Mouse (Mus musculus) megakaryocyte, adult 5-6 weeks (primary cell): ENCODE results near the gene Nid1. TPM values are rescaled to one million over a fixed set of nuclear protein-coding genes. Genes with fewer than 3 reads are reported as not detected.

ENCODE experiments used
- ATAC-seq: 2 replicates; pipeline ENCODE4 v1.8.0; 2016; ENCODE audit warnings: mild to moderate bottlenecking, inconsistent platforms; ENCODE audit not compliant: poor library complexity, severe bottlenecking
- total RNA-seq, 2 experiments: library from RNA; stranded (forward) in 1 of 2; stranded (reverse) in 1 of 2; fragments of 153-499, 151-499 nt in 1 of 2; fragments of 221-1000, 200-1000 nt in 1 of 2; gene quantifications; 2 replicates each; pipeline versions ENCODE4 v1.2.3 to v1.2.4; 2015 to 2017

The Nid1 gene
- total RNA-seq, 2 experiments from 2014 or later, result not detected

DNA sequence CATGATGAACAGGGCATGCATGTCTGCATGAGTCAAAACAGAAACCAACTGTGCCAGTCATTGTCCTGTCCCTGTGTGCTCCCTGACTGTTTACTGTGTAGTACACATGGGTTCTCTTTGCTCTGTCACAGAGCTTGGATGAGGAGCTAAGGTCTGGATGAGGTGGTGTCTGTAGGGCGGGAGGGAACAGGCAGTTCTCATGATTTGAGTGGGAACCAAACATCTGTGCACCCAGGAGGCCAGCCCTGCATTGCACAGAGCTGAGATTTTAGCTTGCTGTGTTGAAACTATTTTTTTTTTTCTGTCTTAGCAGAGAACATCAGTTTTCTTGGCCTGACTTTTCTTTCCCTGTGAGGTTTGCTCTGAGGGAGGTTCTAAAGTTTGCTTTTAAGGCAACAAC lies 50.5 kb downstream of the Nid1 start:
- no peak for ATAC-seq

DNA sequence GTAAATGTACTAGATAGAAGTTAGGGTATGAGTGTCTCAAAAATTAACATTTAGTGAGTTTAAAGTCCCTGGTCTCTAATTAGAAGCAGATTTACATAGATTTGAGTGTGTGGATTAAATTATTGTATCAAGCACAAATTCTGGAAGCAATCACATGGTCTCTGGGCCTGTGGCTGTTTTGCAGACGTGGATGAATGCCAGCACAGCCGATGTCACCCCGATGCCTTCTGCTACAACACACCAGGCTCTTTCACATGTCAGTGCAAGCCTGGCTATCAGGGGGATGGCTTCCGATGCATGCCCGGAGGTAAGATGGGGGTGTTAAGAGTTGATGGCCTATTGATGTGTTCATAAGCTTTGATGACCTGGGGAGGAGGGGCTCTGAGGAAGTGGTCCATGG lies 52.5 kb downstream of the Nid1 start:
- no peak for ATAC-seq

DNA sequence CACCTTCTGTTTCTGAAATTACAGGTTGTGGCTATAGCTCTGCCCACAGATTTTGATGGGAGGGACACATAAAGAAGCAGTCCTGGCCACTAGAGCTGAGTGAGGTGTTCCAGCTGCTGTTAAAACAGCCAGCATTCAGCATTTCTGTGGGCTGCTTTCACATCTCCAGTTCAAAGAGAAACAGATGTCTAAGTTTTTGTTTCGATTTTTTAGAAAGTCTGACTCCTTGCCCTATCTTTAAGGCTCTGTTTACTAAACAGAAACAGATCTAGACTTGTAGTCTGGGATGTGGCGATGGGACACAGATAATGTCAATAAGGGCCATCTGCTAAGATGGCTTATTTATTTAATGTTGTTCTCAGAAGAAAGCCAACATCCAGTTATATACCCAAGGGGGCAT lies 54.8 kb downstream of the Nid1 start:
- no peak for ATAC-seq

DNA sequence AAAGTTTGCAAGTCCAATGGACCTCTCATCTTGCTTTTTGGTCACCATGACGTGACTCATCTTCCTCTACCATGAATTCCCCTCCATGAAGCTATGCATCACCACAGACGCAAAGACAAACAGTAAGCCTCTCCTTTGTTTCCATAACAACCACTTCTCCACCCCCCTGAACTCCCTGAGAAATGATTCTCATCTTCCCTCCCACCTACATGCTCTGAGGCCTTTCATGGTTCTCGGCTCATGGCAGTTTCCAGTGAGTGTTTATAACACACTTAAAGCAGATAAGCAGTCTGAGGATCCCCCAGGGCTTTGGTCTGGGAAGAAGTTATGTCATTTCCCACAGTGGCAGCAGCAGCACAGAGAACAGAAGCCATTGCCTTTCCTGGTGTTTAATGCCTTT lies 56.2 kb downstream of the Nid1 start:
- no peak for ATAC-seq

DNA sequence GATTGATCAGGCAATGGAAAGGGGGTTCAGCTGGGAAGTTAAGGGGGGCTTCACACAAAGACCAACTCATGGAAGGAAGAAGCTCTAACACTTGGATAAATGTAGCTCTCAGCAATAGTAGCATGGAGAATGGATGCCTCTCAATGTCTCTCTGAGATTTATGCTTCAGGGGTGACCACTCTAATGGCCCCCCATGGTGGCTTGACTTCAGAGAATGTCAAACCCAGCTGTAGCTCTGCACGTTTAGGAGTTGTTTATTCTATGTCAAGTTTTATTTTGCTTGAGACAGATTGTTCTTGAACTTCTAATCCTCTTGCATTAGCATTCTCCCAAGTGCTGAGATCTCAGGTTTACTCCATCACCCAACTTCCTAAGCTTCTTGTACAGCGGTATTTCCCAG lies 60.7 kb downstream of the Nid1 start:
- no peak for ATAC-seq

DNA sequence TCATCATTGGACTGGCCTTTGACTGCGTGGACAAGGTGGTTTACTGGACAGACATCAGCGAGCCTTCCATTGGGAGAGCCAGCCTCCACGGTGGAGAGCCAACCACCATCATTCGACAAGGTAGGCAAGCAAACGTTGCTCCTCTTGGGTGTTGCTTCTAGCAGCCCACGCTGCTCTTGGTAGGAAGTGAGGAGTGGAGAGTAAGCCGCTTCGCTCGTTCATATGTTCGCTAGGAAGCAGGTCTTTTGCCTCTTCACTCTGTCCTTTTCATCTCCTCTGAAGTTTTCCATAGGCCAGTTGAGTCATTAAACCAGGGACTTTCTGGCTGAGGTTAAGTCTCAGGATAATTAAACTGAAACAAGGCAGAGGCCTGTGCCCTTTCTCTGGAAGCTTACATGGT lies 65.1 kb downstream of the Nid1 start:
- no peak for ATAC-seq

DNA sequence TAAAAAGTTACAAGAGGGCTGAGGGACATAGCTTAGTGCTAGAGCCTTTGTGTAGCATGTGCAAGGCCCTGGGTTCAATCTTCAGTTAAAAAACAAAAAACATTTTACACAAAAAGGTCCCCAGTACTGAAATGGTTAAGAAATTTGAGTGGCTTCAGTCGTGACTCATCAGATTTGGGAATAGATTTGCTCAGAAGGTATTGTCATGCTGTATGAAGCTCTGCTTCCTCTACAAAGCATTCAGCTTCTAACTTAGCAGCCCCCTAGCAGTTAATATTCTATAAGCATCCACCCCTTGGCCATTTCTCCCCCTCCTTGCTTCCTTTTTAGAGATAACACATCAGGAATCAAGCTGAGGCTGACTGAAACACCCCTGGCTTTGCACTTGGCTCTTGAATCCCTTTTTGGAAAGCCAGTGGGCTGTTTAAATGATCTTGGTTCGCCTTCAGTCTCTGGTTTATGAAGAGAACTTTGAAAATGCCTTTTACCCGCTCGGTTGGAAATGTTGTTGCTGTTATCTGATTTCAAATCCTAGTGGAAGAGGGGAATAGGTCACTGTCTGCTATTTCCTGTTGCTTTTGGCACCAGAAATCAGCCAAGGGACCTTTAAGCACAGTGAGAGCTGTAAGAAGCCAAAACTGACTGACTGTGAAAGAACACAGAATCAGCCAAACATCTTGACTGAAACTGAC lies 66.5 kb downstream of the Nid1 start:
- ATAC-seq, result no peak

DNA sequence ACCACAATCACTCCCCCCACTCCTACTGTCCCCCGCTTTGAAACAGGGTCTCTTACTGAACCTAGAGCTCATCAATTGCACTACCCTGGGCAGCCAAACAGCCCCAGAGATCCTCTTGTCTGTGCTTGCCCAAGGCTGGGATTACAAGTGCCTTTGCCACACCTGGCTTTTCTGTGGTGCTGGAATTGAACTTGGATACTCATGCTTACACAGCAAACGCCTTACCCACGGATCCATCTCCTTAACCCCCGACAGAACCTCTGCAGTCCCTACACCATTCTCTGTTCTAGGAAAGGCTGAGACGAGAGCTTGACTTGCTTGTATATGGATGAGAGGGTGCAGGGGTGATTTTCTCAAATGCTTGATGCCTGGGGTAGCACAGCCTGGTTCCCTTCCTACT lies 67.7 kb downstream of the Nid1 start:
- no peak for ATAC-seq

DNA sequence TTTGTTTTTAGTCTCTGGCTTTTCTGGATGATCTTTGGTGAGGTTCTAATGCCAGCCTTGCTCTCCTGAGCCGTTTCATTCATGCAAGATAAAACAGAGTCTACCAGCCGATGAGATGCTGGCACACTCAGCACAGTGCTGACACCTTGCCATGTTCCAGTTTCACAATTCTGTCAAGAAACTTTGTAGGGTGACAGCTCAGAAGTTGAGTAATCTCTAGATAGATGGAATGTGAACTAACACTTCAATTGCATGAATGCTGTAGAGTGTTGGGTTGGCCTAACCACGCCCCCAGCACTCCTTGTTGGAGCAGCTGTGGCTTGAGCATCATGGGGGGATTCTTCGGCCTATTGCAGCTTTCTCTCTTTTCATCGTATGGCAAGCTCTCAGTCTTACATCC lies 69.2 kb downstream of the Nid1 start:
- ATAC-seq, result no peak

DNA sequence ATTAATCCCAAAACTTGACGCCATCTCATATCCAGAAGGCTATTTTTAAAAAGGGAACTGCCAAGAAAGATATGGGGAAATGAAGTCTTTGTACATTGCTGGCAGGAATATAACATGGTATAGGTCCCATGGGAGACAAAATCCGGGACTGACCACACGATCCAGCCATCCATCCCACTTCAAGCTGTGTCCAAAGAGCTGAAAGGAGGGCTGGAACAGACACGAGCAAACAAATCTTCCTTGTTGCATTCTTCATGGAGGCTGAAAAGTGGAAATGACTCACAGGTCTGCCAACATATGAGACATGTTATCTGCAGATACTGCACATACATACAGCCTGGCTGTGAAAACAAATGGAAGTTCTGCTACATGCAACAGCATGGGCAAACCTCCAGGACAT lies 77.5 kb downstream of the Nid1 start:
- ATAC-seq, result no peak

DNA sequence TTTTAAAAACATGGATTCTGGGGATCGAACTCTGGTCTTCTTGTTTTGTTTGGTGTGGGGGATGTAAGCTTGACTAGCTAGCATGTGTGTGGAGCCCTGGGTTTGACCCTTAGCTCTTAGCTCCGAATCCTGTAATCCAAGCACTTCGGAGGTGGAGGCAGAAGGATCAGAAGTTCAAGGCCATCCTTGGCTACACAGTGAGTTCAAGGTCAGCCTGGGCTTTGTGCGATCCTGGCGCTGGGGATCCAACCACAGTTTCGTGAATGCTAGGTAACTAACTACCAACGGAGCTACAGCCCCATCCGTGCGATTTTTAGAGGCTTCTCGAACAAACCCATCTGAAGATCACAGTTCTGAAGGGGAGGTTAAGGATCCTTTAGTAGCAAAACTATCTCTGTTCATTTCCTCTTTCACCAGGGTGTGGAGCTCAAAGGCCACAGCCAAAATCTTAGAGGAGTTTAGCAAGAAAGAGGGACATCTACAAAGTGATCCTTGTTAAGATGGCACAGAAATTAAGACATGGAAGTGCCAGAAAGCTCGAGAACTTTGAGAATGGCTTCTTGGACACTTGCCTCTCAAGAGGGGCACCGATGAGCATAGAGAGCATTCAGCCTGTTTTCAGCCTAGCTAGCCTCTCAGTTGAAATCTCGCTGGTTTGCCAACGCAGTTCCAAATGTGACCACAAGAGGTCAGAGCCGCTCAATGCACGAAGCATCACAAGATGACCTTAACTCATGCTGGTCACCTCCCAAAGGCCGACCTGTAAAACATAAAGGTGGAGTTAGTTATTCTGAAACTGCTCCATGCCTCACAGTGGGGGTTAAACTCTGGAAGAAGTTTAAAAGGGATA lies 79.2 kb downstream of the Nid1 start:
- ATAC-seq, result peak; percentile 89

DNA sequence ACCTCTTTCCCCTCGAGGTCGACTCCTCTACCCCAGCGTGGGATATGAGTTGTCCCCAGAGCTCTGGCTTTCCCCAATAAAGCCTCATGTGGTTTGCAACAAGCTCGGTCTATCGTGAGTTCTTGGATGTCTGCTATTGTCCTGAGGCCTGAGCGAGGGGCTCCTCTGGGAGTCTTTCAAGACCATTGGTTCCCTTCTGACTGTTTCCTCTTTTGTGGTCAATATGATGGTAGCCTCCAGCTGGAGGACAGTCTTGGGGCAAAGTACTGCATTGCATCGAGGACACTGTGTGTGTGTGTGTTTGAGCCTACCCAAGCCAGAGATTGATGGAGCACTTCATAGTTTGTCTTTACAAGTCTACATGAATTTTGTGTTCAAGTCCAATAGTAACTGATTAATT lies 80.8 kb downstream of the Nid1 start:
- ATAC-seq, result peak; percentile 65

DNA sequence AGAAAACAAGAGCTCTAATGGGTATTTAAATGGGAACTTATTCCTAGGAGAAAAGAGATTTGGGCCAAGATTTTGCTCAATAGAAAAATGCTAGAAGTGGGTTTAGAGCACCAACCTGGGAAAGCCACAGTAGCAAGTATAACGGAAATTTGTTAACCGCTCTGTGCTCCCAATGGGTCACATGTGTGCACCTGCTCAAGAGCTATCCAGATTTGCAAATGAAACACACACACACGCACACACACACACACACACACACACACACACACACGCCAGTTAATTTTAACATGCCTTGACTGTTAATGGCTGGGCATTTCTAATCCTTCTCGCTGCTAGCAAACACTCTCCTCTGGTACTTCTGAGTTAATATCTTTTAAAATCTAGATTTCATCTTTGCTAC lies 83.1 kb downstream of the Nid1 start:
- ATAC-seq, result no peak

DNA sequence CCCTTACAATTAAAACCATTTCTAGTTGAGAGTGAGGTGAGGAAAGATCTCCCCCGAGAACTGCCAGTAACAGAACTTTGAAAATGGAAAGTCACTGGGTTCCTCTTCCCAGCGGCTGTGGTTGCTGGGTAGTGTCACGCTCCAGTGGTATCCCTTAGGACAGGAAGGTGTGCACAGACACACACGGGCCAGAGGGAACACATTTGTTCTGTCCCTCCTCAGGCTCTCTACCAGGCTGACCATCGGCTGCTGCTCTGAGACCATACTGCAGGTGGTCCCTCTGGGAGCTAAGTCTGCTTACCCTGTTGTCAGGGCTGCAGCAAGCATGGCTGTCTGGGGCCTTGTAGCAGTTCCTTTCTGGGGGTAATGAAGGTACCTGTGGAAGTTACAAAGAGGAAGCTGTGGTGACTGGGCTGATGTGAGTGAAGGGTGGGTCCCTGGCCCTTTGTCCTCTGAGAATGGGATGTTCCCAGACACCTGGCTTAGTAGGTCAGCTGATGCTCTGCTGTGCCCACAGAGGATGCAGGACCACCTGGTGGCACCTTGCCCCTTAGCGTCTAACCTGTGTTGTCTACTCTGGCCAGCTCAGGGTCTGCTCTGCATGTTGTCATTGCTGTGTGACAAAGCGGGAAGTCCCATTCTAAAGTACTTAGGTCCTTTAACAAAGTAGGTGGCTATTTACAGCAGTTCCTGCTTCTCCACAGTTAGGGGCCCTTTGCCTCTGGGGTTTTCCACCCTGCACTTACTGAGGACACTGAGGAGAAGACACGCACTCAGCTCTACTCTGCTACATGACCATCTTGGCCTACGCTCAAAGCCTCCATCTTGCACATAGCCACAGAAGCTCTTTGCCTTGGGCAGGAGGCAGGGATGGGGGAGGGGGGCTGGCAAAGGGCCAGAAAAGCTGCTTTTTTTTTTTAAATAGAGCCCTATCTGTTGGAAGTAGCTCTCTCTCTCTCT lies 86.6 kb downstream of the Nid1 start:
- ATAC-seq, result peak; percentile 80

DNA sequence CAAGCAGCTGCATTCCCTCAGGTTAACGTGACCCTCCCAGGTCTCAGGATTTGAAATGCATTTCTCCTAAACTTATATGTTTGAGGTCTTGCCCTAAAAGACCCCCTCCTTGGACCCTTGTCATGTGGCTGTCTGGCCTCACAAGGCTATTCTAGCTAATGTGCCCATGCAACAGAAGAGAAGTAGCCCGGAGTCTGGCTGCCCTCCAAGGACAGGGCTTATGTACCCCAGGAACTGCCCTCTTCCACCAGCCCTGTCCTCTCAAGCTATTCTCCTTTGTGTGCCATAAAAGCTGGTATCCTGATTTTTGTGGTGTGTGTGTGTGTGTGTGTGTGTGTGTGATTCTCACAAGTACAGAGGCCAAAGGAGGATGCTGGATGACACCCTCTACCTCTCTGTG lies 87.9 kb downstream of the Nid1 start:
- ATAC-seq, result no peak

DNA sequence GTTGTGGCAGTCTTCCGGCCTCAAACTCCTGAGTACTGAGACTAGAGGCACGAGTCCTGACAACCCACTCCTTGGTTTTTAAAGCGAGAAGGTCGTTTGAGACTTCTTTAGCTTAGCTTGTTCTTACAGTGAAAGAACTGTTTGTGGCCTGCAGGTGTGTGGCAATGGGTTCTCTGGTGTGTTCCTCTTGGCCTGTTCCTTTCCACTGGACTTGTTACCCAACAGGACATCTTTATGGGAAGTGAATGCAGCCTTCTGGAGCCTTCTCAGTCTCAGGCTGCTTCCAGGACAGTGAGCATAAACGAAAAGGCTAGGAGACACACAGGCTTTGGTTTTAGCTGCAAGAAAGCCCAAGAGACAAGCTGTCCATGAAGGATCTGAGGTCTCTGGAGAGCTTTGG lies 88.5 kb downstream of the Nid1 start:
- ATAC-seq, result peak; percentile 57

DNA sequence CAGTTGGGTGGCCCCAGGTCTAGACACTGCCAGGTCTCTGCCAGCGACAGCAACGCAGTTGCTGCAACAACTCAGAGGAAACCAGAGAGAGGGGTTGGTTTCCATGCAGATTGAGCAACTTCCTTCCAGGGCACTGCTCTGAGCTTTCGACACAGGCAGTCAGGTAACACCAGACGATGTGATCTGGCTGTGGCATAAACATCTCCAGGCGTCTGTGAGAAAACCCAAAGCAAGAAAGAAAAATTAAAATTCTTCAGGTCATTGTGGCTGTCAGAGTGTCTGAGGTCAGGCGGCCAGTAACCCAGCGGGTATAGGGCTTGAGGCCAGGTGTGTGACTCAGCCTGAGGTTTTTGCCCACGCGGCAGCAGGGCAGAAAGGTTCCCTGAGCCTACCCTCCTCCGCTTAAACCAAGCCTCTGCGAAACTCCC lies 91.8 kb downstream of the Nid1 start:
- ATAC-seq, result peak; percentile 86

DNA sequence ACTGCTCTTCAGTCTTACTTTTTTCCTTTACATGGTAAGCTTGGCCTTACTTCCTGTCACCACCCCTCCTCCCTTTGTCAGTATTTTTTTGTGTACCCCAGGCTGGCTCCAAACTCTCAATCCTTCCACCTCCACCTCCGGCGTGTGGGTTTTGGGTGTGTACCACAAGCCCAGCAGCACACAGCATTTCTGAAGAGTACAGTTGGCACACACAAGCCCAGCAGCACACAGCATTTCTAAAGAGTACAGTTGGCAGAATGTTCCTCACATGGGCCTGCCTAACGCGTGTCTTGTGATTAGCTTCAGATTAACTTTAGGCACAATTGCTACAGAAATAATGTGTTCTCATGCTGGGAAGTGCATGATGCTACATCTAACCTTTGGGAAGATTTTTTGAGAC lies 93.6 kb downstream of the Nid1 start:
- ATAC-seq, result no peak

DNA sequence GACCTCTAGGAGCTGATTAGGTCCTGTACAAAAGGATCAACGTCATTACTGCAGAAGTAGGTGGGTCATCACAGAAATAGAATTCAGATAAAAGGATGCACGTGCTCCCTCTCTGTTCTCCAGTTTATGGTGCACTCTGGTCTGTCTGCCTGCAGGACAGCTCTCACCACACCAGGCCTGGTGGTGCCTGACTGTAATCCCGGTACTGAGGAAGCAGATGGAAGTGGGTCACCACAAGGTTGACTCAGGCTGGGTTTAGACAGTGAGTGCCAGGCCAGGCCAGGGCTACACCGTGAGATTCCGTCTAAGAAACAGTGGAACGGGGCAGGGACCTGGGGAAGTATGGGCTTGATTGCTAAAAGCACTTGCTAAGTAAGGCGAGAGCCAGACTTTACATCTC lies 94.6 kb downstream of the Nid1 start:
- ATAC-seq, result no peak

DNA sequence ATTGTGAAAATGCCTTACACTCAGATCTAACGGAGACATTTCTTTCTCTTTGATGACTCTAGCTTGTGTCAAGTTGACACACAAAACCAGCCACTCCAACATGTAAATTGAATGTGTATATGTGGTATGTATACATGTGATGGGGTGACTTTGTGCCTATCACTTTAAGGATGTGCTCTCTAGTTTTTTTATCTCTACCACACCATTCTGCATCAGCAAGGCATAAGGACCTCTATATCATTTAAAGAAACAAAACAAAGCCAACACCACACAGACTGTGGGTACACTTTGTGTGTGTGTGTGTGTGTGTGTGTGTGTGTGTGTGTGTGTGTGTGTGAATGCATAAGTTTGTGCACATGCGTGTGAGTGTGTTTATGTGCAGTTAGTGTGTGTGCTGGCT lies 99.2 kb downstream of the Nid1 start:
- ATAC-seq, result no peak

DNA sequence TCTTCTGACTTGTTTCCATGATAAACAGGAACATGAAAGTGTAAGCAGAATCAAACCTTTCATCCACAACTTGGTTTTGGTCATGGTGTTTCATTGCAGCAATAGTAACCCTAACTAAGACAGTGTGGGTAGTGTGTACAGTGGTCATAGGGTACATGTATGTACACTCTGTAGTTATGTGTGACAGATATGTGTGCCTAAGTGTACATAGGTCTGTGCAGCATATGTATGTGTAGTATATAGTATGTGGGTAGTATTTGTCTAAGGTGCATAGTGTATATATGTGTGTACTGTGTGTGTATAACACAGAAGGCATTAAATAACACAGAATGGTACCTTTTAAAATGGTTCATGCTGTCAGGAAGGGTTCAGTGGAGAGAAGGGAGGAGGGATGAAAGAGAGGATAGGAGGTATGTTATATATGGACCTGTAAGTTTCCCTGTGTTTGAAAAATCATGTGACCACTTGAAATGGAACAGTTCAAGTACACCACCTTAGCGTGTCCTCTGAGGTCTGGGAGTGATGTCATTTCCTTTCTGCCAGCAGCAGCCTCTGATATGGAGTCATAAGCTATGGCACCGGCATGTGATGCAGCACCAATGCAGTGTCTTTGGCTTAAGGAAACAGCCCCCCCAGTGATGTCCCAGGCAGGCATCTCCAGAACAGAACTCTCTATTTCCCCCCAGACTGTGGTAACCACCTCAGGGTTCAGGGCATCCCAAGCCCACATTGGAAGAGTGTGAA lies 100.1 kb downstream of the Nid1 start:
- ATAC-seq, result peak; percentile 46
